Mouse (Mus musculus) kidney, postnatal 4 days (tissue): Measurements from ENCODE around the gene Jund.
A peak's percentile ranks its signal among the peaks of the same experiment; 100 is the strongest.

Source experiments
- DNase-seq, 2 experiments: peaks; one replicate each; pipeline ENCODE4 v3.0.0; 2021; ENCODE audit warnings: mixed read lengths in 2 of 2

The Jund gene

DNA sequence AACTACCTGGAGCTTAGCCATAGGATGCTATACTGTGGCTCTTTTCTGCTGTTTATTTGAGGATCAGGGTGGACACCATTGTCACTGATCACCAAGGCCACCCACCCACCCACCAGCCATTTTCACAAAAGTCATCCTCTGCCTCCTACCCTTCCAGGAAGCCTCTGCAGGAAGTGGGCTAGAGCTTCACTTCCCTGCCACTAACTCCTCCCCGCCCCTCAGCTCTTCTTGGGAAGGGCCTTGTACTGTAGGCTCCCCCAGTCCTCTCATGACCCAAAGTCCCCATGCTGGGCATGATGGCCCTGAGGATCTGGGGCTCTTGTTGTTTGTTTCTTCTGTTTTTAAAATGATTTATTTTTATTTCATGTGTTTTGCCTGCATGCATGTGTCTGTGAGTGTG, 23.4 kb upstream of the Jund start:
- DNase-seq, result peak in 1 of 2 experiments; percentile 18

DNA sequence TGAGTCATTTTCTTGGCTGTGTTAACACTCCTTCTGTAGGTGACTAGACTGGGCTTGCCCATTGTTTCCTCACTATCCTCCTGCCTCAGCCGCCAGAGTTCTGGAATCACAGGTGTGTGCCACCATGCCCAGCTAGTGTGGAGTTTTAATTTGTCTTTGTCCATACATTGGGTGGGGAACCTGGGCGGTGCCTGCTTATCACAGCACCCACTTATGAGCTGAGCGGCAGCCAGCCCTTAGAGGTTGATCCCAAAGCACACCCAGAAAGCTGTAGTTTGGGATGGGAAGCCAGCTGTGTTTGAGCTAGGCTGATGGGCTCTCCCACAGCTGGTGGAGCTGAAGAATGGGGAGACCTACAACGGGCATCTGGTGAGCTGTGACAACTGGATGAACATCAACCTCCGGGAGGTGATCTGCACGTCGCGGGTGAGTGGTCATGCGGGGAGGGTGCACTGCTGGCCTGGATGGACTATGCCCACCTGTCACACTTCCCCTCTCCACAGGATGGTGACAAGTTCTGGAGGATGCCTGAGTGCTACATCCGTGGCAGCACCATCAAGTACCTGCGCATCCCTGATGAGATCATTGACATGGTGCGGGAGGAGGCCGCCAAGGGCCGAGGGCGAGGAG, 21.2 kb upstream of the Jund start:
- peak; percentile 47 to 73 for DNase-seq

DNA sequence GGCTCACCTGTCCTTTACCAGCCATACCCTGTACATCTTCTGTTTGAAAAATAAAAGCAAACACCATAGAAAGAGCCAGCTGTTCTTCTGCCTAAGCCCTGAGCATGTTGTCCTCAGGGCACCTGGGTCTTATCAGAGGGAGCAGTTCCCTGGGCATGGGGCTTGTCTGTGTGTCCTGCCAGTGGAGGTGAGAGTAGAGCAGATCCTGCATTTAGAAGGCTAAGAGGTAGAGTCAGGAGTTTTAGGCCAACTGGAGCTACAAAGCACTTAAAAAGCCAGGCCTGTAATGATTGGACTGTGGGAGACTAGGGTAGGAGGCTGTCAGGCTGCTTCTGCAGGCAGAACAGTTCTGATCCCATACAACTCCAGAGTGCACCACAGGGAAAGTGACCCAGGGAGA, 20.1 kb upstream of the Jund start:
- DNase-seq, result no peak

DNA sequence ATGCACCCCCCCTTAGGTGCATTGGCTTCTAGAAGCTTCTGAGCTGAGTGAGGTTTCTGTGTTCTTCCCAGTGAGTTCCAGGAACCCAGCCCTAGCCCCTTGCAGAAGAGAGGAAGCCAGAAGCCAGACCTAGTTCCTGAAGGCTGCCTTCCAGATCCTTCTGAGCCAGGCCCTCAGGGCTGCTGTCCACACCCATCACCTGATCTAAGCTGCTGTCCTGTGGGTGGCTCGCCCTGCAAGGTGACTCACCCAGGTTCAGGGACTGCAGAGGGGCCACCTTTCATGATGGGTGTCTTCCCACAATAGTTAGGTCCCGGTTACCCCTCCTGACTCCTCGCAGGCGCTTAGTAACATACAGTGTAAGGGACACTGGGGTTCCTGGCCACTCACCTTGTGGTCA, 19.3 kb upstream of the Jund start:
- no peak for DNase-seq

DNA sequence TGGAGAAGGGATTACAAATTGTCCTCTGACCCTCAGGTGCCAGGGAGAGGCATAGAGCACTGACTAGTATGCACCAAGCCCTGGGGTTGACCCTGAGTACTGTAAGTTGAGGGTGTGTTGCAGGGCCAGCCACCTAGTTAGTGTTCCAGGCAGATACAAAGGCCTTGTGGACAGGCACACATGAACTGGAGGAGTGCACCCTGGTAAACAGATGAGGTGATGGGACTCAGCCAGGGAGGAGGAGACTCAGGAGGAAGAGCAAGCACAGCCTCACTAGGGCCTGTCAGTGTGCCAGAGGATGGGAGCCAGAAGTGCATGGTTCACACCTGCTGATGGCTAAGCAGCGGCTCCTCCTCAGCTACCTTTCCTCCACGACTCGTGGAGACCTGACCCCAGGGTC, 18.7 kb upstream of the Jund start:
- DNase-seq, result no peak

DNA sequence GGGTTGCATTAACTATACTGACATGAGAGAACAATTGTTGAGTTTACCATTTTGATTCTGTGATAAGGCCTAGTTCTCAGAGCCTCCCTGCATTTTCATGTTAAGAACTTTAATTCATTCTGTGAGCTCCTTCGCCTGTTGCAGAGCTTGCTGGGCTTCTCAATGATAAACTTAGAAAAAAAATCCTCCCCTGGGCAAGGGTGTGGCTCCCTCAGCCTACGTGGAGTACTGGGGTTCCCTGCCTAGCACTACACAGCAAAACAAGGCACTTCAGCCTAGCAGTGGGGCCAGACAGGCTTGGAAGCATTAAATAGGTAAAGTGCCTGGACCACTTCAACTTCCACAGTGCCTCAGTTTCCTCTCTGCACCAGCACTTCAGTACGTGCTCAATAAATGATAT, 17.3 kb upstream of the Jund start:
- DNase-seq, result no peak

DNA sequence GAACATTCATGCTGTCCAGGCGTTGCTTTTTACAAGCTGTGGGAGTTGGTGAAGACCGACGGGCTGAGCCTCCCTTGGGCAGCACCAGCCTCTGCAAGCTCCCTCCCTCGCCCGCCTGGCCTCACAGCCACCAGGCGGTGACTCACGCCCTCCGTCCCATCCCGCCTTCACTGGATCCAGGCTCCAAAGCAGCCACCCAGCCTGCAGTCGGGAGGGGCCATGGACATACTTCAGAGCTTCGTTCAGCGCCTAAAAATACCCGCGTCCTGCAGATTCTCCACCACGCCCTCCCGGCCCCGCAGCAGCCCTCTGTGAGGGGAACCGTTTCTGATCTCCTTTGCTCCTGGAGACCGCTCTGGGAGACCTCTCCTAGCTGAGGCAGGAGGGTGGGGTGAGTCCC, 16.6 kb upstream of the Jund start:
- peak; percentile 67 to 84 for DNase-seq

DNA sequence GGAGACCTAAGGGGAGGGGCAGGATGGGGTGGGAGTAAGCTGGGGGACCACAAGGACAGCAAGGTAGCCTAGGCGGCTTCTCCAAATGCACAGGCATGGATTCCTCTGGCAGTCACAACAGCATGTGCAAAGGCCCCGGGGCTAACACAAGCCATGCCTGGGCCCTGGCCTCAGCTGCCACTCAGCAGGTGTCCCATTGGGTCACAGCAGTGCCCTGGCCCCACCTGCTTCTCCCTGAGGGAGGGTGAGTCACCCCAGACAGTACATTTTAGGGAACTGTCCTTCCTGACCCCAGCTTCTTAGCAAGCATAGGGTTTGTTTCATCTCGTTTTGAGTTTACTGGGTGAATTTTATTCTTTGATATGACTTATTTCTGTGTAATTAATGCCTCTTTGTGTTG, 16.1 kb upstream of the Jund start:
- DNase-seq, result no peak

DNA sequence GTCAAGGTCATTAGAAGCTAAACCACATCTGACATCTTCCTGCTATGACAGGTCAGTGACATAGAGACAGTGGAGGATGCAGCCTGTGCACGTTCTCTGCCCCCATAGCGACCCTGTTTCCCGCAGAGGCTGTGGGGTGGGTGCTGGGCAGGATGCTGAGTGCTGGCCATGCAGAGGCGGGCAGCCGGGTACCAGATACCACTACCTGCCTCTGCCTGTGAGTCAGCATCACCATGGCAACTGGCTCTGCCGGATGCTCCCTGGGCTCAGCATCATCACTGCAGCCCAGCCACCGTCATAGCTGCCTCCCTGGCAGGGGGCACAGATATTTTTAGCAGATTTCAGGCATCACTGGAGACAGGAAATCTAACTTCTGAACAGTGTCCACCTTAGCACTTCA, 14.5 kb upstream of the Jund start:
- no peak for DNase-seq

DNA sequence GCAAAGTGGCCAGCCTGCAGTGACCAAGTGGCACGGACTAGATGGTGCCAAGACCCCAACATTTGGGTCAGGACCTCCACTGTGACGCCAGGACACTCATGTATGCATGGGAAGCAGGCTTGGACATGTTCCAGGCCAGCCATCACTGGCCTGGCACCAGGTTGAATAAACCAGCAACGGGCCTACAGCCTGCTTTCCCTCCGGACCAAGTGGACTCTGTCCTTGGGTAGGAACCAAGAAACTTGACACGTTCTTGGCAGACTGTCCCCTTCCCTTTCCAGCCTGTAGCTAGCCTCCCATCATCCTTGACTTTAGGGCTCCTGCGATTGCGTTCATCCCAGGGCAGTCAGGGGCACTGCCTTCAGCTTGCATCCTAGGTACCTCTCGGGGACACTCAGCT, 11.2 kb upstream of the Jund start:
- peak; percentile 66 to 72 for DNase-seq

DNA sequence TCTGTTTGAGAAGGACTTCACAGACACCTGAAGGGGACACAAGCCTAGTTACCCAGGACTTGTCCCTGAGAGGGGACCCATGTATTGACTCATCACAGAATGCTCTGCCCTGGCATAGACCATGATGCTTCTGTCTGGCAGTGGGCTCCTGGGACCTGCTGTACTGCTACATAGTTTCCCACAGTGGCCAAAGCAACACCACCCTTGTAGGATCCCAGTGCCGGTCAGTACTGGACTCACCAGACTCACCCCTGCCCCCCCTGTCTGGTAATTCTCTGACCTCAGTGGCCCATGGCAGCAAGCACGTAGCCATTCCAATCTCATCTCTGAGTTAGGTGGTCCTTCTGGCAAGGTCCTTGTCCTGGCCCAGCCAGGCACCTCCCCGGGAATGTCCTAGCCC, 10.6 kb upstream of the Jund start:
- no peak for DNase-seq

DNA sequence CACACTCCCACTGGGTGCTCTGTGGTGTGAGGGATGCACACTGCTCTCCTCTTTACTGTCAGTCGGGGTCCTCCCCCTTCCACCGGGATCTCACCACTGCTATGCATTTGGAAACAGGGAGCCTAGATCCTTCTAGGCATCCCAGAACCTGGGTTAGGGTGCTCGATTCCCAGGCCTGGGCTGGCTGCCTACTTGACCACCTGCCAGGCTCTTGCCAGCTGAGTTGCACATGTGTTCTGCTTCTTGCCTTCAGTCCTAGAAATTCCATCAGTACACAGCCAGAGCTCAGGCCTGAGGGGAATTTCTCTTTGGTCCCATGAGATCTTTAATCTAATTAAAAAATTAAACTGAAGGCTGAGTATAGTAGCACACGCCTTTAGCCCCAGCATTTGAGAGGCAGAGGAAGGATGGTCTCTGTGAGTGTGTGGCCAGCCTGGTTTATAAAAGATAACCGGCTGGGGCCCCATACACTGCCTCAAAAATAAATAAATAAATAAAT, 8.8 kb upstream of the Jund start:
- DNase-seq, result no peak

DNA sequence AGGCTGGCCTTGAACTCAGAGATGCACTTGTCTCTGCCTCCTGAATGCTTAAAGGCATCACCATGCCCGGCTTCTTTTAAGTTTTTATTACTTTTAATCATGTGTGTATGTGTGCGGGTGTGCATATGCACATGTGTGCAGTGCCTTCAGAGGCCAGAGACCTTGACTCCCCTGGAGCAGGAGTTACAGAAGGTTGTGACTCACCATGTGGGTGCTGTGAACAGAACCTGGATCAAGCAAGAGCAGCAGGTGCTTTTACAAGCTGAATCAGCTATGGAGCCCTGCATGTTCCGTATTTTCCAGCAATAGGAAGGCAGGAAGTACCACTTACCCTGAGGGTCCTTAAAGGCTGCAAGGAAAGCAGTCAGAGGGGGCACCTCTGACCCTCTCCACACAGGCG, 7.5 kb upstream of the Jund start:
- DNase-seq, result no peak

DNA sequence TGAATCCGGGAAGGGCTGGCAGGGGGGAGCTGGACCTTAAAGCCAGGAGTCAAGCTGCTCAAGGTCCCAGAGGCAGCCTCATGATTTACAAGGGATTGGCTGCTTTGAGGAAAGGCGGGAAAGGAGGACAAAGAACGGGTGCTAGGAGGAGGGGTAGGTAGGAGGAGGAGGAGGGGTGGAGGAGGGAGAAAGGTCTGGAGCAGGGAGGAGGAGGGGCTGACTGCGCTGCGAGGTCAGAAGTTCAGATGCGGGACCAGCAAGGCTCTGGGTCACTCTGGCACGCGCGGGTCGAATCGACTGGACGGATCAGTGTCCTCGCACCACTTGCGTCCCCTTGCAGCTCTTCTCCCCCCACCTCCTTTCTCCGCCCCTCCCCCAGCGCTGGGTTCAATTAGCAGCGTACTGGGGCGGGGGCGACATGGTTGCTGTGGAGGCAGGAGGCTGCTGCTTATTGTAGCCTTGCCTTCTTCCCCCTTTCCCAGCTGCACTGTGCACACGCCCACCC, 7.0 kb upstream of the Jund start:
- DNase-seq, result peak; percentile 66 to 78

DNA sequence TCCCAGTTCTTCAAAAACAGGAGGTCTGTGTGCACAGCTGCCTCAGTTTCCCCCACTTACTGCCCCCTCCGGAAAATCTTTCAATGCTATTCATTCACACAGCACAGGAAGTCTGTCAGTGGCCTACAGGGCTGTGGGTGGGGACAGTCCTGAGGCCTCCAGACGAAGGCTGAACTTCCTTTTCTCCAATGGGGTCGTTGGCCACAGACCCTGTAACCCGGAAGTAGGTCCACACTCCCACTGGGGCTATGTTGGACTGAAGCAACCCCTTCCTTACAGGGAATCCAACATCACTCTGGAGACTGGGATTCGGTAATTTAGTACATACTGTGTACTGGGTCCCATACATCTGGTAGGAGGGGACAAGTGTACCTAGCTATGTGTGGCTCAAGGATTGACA, 5.1 kb upstream of the Jund start:
- no peak for DNase-seq

DNA sequence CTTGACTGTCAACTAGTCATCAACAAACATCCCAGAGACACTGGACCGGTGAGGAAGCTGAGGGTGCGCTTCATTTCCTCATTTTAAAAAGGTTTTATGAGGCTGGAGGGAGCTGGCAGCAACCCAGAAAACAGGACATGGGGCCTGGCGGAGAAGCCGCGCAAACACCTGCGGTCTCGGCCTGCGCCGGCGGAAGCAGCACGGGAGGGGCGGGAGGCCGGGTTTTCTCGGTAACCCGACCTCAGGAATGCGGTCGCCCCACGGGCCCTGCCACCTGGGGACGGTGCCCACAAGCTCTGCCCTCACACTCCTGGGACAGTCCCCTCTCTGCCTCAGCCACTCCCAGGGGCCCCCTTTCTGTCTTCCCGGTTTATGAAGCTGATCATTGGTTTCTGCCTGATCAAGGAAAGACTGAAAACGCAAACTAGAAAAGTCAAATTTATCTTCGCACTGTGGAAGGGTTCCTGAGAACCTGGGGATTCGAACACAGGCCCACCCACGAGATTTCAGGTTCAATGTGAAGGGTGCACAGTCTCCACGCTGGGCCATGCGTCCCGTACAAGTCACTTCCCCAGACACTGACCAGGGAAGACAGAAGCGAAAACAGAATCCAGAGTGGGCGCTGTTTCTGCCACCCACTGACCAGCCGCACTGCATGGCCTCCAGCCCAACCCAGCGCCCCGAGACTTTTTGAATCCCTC, 3.3 kb upstream of the Jund start:
- DNase-seq, result peak; percentile 71 to 82

DNA sequence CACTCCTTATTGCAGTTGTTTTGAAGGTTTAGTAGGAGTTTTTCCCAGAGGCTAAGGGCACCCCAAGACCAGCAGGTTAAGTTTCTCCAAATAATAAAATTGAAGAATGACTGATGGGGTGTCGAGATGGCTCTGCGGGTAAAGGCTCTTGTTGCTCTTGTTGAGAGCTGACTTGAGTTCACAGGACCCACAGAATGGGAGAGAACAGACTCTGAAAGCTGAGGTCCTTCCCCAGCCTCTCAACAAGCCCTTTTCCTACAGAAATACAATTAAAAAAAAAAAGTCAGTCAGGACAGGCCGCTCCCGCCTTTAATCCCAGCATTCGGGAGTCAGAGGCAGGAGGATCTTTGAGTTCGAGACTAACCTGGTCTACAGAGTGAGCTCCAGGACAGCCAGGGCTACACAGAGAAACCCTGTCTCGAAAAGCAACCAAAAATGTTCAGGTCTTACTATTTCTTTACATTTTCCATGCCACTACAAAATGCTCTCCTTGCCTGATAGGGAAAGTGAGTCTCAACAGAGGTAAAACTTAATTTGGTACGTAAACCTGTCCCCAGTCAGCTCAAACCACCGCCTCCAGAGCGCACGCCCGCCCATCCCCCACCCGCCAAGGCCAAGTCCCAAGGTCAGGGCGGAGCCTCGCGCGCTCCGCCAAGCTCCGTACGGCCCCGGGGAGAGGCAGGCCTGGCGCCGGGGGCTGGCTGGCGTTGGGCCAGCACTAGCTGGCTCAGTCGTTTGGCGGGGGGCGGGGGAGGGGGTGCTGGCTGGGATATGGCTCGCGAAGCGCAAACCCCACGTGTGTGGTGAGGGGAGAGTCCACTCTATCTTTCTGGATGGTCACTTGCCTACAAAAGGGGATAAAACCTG, 2.5 kb upstream of the Jund start:
- DNase-seq, result peak; percentile 87 to 92

DNA sequence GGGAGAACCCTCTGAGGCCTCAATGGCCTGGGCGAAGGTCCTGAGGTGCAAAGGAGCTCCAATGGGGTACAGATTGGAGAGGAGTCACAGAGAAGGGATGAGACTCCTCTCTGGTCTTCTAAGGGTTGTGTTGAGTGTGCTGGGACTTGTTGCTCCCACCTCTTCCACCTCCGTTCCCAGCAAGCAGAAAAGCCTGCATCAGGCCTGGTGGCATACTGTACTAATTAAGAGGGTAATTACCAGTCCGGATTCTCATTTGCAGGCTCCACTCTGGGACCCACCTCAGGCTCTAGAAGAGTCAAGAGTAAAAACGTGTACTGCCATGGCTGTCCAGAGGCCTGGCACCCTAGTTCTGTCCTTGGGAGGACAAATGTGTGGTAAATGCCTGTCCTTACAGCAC, 1.8 kb upstream of the Jund start:
- no peak for DNase-seq

DNA sequence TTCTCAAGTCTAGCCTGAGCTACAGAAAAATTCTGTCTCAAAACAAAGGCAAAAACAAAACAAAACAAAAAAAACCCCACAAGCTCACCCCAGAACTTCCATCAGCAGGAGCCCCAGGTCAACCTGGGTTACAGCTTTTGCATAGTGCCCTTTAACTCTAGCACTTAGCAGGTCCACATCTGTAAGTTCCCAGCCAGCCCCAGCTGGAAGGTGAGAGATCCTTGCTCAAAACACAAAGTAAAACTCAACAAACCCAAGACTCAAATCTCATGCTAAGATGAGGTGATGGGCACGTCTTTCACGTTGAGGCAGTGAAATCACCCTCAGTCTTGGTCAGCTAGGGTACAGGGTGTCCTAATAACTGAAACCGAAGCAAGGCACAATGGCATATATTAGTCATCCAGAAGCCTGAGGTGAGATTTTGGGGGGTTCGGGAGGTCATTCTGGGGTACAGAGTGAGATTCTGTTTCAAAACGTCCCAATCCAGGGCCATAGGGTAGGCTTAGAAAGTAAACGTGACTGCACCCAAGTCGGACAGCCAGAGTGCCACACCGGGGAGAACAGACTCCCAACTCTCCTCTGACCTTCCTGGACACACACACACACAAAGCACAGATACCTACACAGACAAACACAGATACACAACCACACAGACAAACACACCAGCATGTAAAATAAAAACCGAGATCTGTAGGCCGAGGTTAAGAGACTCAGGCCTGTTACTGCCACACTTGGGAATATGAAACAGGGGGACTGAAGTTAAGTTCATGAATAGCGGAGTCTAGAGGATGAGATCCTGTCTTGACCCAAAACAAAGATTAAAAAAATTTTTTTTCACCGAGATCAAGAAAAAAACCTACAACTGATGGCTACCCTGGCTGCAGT, 1.1 kb upstream of the Jund start:
- DNase-seq, result no peak

DNA sequence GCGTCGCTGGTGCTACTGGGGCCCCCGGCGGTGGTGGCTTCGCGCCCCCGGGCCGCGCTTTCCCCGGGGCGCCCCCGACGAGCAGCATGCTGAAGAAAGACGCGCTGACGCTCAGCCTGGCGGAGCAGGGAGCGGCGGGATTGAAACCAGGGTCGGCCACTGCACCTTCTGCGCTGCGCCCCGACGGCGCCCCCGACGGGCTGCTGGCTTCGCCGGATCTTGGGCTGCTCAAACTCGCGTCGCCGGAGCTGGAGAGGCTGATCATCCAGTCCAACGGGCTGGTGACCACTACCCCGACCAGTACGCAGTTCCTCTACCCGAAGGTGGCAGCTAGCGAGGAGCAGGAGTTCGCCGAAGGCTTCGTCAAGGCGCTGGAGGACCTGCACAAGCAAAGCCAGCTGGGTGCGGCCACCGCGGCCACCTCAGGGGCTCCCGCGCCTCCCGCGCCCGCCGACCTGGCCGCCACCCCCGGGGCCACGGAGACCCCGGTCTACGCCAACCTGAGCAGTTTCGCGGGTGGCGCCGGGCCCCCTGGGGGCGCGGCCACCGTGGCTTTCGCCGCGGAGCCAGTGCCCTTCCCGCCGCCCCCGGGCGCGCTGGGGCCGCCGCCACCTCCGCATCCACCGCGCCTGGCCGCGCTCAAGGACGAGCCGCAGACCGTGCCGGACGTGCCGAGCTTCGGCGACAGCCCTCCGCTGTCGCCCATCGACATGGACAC, 526 bp downstream of the Jund start:
- DNase-seq, result peak; percentile 72 to 82

DNA sequence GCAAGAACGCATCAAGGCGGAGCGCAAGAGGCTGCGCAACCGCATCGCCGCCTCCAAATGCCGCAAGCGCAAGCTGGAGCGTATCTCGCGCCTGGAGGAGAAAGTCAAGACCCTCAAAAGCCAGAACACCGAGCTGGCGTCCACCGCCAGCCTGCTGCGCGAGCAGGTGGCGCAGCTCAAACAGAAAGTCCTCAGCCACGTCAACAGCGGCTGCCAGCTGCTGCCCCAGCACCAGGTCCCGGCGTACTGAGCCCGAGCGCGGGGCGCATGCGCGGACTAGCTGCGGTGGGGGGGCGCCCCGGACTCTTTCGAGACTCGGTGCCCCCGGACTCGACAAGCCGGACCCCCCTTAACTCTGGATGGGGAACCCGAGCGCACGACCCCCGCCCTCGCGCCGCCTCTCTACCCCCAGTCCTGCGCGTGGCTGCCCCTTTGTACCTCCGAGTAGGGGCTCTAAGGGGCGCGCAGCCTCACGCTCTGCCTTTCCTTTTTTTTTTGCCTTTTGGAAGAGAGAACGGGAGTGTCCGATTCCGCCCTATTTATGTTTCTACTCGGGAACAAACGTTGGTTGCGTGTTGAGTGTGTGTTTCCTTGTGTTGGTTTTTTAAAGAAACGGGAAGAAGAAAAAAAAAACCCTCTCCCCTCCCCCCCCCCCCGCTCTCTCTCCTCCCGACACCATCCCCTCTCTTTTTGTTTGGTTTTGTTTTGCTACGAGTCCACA, 1.2 kb downstream of the Jund start:
- DNase-seq, result peak; percentile 84 to 91
